Mouse (Mus musculus): Measurements from ENCODE around the gene Gm43518. TPM values are rescaled to one million over a fixed set of nuclear protein-coding genes. Genes with fewer than 3 reads are reported as not detected.

Gene Gm43518
- polyA plus RNA-seq, 1 experiment, result not detected

- no peak for TF ChIP-seq CTCF (IDR thresholded peaks at IDR 0.05; ENCODE audit: low read depth, low read length)
- H3K4me3 ChIP-seq (ENCODE audit: insufficient read depth, low read length), result no peak overlapping the region
- H3K4me1 ChIP-seq (ENCODE audit: control insufficient read depth, insufficient read depth, low read length), result no peaks in the 10 kb centered on the region
- no peak overlapping the region for H3K27ac ChIP-seq (ENCODE audit: insufficient read depth, low read depth, low read length)
Measured at GRCm38 (mm10) chr5:123985434-123985833, 58.2 kb downstream of the Gm43518 start.

DNA sequence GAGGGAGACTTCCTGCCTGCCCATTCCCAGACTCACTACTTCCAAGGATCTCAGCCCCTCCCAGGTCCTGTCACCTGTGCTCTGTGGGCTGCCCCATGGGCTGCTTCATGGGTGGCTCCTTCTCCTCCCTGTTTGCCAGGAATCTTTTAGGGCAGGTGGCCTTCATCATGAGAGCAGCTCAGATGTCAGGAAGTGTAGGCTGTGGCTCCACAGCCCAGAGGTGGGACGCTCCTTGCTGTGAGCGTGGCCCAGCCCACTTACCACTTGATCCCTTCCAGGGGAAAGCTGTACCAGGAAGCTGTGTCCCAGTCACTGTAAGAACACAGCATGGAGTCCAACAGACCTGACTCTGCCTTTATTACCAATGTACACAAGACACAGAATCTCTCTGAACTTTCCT is 59.7 kb downstream of the Gm43518 start:
- H3K4me3 ChIP-seq (ENCODE audit: insufficient read depth, low read length), result no peak overlapping the region
- TF ChIP-seq CTCF (IDR thresholded peaks at IDR 0.05; ENCODE audit: low read depth, low read length) (no peak), POLR2A (IDR thresholded peaks at IDR 0.05; ENCODE audit: borderline replicate concordance, low read depth, low read length) (no peak)
- H3K27ac ChIP-seq (ENCODE audit: insufficient read depth, low read depth, low read length), result no peak overlapping the region
- H3K4me1 ChIP-seq (ENCODE audit: control insufficient read depth, insufficient read depth, low read length), result no peaks in the 10 kb centered on the region

DNA sequence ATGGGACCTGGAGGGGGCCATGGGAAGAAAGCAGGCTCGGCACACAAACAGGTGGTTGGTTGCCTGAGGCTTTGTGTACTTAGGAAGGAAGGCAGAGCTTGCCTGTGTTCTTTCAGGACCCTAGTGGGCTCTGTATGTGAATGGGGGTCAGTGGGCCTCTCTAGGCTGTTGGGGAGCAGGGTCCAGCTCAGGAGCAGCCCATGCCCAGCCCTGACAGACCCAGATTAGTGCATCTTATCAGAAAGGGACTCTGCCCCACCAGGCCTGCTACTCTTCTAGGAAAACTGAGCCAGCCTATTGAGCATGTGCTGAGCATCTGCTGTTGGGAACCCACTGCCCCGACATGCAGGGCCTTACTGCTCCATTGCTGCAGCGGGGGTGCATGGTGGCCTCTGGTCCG is 60.3 kb downstream of the Gm43518 start:
- H3K4me1 ChIP-seq (ENCODE audit: control insufficient read depth, insufficient read depth, low read length), result no peaks in the 10 kb centered on the region
- TF ChIP-seq CTCF (IDR thresholded peaks at IDR 0.05; ENCODE audit: low read depth, low read length) (no peak), POLR2A (IDR thresholded peaks at IDR 0.05; ENCODE audit: borderline replicate concordance, low read depth, low read length) (no peak)
- no peak overlapping the region for H3K4me3 ChIP-seq (ENCODE audit: insufficient read depth, low read length)
- no peak overlapping the region for H3K27ac ChIP-seq (ENCODE audit: insufficient read depth, low read depth, low read length)

Other genes with a start within 250 kb of the Gm43518 start
- 53.6 and 73.6 TPM in 2 replicates for gene Clip1, start 242.8 kb upstream of the Gm43518 start, polyA plus RNA-seq (2012; ENCODE audit: insufficient read depth, insufficient read length, missing spikeins)
- gene Zcchc8, start 206.3 kb upstream of the Gm43518 start, polyA plus RNA-seq (2012; ENCODE audit: insufficient read depth, insufficient read length, missing spikeins), result 92.1 and 95.1 TPM in 2 replicates
- 116 and 123 TPM in 2 replicates for gene Rsrc2, start 178.0 kb upstream of the Gm43518 start, polyA plus RNA-seq (2012; ENCODE audit: insufficient read depth, insufficient read length, missing spikeins)
- 13.9 and 19.6 TPM in 2 replicates for gene Kntc1, start 177.7 kb upstream of the Gm43518 start, polyA plus RNA-seq (2012; ENCODE audit: insufficient read depth, insufficient read length, missing spikeins)
- gene Hcar2, start 61.9 kb upstream of the Gm43518 start, polyA plus RNA-seq (2012; ENCODE audit: insufficient read depth, insufficient read length, missing spikeins), result 2.2 and 2.5 TPM in 2 replicates
- gene Hcar1, start 47.4 kb upstream of the Gm43518 start, polyA plus RNA-seq (2012; ENCODE audit: insufficient read depth, insufficient read length, missing spikeins), result not detected in 2 replicates
- gene Denr, start 20.2 kb upstream of the Gm43518 start, polyA plus RNA-seq (2012; ENCODE audit: insufficient read depth, insufficient read length, missing spikeins), result 51.8 and 58.3 TPM in 2 replicates
- 1.2 and 3.3 TPM in 2 replicates for gene Ccdc62, start 3.3 kb downstream of the Gm43518 start, polyA plus RNA-seq (2012; ENCODE audit: insufficient read depth, insufficient read length, missing spikeins)
- gene Hip1r, start 46.2 kb downstream of the Gm43518 start, polyA plus RNA-seq (2012; ENCODE audit: insufficient read depth, insufficient read length, missing spikeins), result 0.51 and 0.64 TPM in 2 replicates
- gene Vps37b, start 104.9 kb downstream of the Gm43518 start, polyA plus RNA-seq (2012; ENCODE audit: insufficient read depth, insufficient read length, missing spikeins), result 16.8 and 18.2 TPM in 2 replicates
- 1.5 and 1.9 TPM in 2 replicates for gene Abcb9, start 168.4 kb downstream of the Gm43518 start, polyA plus RNA-seq (2012; ENCODE audit: insufficient read depth, insufficient read length, missing spikeins)
- gene Ogfod2, start 184.9 kb downstream of the Gm43518 start, polyA plus RNA-seq (2012; ENCODE audit: insufficient read depth, insufficient read length, missing spikeins), result 11.5 and 17.8 TPM in 2 replicates
- gene Arl6ip4, start 188.7 kb downstream of the Gm43518 start, polyA plus RNA-seq (2012; ENCODE audit: insufficient read depth, insufficient read length, missing spikeins), result 51.0 and 68.2 TPM in 2 replicates